Mouse (Mus musculus): ENCODE results near the gene Ghr. TPM values are rescaled to one million over a fixed set of nuclear protein-coding genes. Genes with fewer than 3 reads are reported as not detected.

Ghr gene
- 7.9 and 11.3 TPM in 2 replicates for total RNA-seq (2014; rRNA removed)
- polyA plus RNA-seq (2015; fragmentation: Nextera tagmentation; extraction: Ambion mirVana) = 9.7 and 11.8 TPM in 2 replicates

DNA sequence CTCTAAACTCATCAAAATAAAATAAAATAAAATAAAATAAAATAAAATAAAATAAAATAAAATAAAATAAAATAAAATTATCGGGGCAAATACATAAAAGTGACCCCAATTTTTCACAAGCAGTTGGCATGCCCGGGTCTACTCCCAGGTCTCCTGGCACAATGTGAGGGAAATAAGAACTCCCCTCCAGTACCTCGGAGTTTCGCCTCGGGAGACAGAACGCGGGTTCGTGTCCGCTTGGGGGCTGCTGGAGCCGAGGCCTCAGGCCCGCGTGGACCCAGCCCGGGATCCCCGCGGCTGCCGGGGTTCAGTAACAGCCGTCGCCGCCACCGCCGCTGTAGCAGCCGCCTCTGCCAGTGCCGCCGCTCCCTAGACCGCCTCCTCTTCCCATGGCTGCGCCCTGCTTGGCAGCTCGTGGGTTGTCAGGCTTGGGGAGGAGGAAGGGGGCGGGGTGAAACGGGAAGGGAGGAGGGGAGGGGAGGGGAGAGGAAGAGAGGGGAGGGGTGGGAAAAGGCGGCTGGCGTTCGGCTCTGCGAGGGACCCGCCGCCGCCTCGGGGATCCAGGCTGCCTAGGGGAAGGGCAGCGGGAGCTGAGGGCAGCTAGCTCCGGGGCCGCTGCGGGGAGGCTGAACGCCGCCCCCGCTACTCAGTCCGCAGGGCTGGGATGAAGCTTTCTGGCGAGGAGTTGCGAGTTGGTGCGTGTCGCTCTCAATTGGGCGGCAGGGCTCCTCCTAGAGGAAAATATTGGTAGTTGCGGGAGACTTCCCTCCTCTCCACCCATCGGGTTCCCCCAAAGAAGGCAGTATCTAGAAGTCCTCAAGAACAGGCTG lies at the start of gene Ghr:
Ghr (minus strand) TSS at position 686 of the 830 bp plus-strand sequence.
- Histone ChIP-seq H3K9ac (replicated peaks; ENCODE audit: low read length, poor library complexity, severe bottlenecking) (peak within 1 kb of the TSS; percentile 82), H3K4me2 (ENCODE audit: low read depth, low read length, poor library complexity, severe bottlenecking) (peak within 1 kb of the TSS; percentile 94), H3K9me3 (ENCODE audit: low read length) (no peaks in the 10 kb centered on the region), H3K36me3 (ENCODE audit: insufficient read depth, low read length) (no peaks in the 10 kb centered on the region), H3K27ac (ENCODE audit: low read depth, low read length) (peak within 1 kb of the TSS; percentile 63), H3K4me1 (ENCODE audit: insufficient read depth, low read length) (no peaks in the 10 kb centered on the region), H3K27me3 (ENCODE audit: insufficient read depth, low read length) (no peaks in the 10 kb centered on the region), H3K4me3 (ENCODE audit: low read depth, low read length) (peak within 1 kb of the TSS; percentile 77)
- ATAC-seq (ENCODE audit: low FRiP score) (peak; percentile 94), DNase-seq (ENCODE audit: low spot score) (peak; percentile 92)
- WGBS = under 1% methylated on average over 43 of the region's 52 CpGs
- peak; percentile 82 for TF ChIP-seq CTCF (IDR thresholded peaks at IDR 0.05)

DNA sequence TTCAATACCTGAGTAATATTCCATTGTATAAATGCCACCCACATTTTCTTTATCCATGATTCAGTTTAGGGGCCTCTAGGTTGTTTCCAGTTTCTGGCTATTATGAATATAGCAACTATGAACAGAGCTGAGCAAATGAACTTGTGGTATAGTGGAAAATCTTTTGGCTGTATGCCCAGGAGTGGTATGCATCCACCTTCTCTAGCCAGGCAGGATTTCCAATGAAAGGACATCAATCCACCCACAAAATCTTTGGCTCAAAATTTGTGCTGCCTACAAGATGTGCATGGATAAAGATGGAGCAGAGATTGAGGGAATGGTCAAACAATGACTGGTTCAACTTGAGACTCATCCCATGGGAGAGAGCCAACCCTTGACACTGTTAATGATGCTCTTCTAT lies 39.5 kb upstream of the Ghr start:
- Histone ChIP-seq H3K4me2 (ENCODE audit: low read depth, low read length, poor library complexity, severe bottlenecking) (no peak overlapping the region), H3K4me1 (ENCODE audit: insufficient read depth, low read length) (no peaks in the 10 kb centered on the region), H3K9me3 (ENCODE audit: low read length) (no peaks in the 10 kb centered on the region), H3K36me3 (ENCODE audit: insufficient read depth, low read length) (no peaks in the 10 kb centered on the region), H3K9ac (replicated peaks; ENCODE audit: low read length, poor library complexity, severe bottlenecking) (no peak overlapping the region), H3K4me3 (ENCODE audit: low read depth, low read length) (no peak overlapping the region), H3K27me3 (ENCODE audit: insufficient read depth, low read length) (no peaks in the 10 kb centered on the region), H3K27ac (ENCODE audit: low read depth, low read length) (no peak overlapping the region)
- TF ChIP-seq CTCF (IDR thresholded peaks at IDR 0.05) = no peak
- DNase-seq (ENCODE audit: low spot score) (no peak), ATAC-seq (ENCODE audit: low FRiP score) (no peak)

DNA sequence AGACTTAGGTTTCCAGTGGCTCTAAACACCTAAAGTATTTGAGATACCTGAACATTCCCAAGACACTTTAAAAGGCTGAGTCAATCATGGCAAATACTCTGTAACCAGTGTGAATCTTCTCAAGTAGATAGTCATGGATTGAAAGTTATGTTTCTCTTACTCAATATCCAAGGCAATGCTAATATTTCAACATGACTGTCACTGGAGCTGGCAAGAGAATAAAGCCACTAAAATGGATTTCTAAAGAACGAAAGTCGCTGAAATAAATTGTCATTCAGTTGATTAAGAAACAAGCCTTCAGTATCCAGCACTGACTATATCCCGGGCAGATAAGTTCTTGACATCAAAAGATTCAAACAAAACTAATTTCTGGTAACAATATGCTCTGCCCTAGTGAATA lies 37.1 kb upstream of the Ghr start:
- no peak overlapping the region for H3K27ac ChIP-seq (ENCODE audit: low read depth, low read length)
- no peak for TF ChIP-seq CTCF (IDR thresholded peaks at IDR 0.05)
- H3K27me3 ChIP-seq (ENCODE audit: insufficient read depth, low read length) = no peaks in the 10 kb centered on the region
- no peak overlapping the region for H3K4me2 ChIP-seq (ENCODE audit: low read depth, low read length, poor library complexity, severe bottlenecking)
- no peak overlapping the region for H3K9ac ChIP-seq (replicated peaks; ENCODE audit: low read length, poor library complexity, severe bottlenecking)
- H3K4me1 ChIP-seq (ENCODE audit: insufficient read depth, low read length) = no peaks in the 10 kb centered on the region
- no peak overlapping the region for H3K4me3 ChIP-seq (ENCODE audit: low read depth, low read length)
- no peak for ATAC-seq (ENCODE audit: low FRiP score)
- 89% methylated on average over 3 of the region's 3 CpGs for WGBS
- H3K36me3 ChIP-seq (ENCODE audit: insufficient read depth, low read length) = no peaks in the 10 kb centered on the region
- no peaks in the 10 kb centered on the region for H3K9me3 ChIP-seq (ENCODE audit: low read length)
- no peak for DNase-seq (ENCODE audit: low spot score)

- no peak overlapping the region for H3K4me3 ChIP-seq (ENCODE audit: low read depth, low read length)
- no peaks in the 10 kb centered on the region for H3K9me3 ChIP-seq (ENCODE audit: low read length)
- no peak overlapping the region for H3K27ac ChIP-seq (ENCODE audit: low read depth, low read length)
- no peak for DNase-seq (ENCODE audit: low spot score)
- H3K36me3 ChIP-seq (ENCODE audit: insufficient read depth, low read length) = no peaks in the 10 kb centered on the region
- ATAC-seq (ENCODE audit: low FRiP score) = no peak
- no peaks in the 10 kb centered on the region for H3K4me1 ChIP-seq (ENCODE audit: insufficient read depth, low read length)
- 93% methylated on average over 3 of the region's 3 CpGs for WGBS
- H3K9ac ChIP-seq (replicated peaks; ENCODE audit: low read length, poor library complexity, severe bottlenecking) = no peak overlapping the region
- no peaks in the 10 kb centered on the region for H3K27me3 ChIP-seq (ENCODE audit: insufficient read depth, low read length)
- H3K4me2 ChIP-seq (ENCODE audit: low read depth, low read length, poor library complexity, severe bottlenecking) = no peak overlapping the region
- no peak for TF ChIP-seq CTCF (IDR thresholded peaks at IDR 0.05)
Observed at GRCm38 (mm10) chr15:3618311-3618710, 35.0 kb upstream of the Ghr start.

- Histone ChIP-seq H3K36me3 (ENCODE audit: insufficient read depth, low read length) (no peaks in the 10 kb centered on the region), H3K27ac (ENCODE audit: low read depth, low read length) (no peak overlapping the region), H3K4me1 (ENCODE audit: insufficient read depth, low read length) (no peaks in the 10 kb centered on the region), H3K4me3 (ENCODE audit: low read depth, low read length) (no peak overlapping the region), H3K27me3 (ENCODE audit: insufficient read depth, low read length) (no peaks in the 10 kb centered on the region), H3K9me3 (ENCODE audit: low read length) (no peaks in the 10 kb centered on the region), H3K9ac (replicated peaks; ENCODE audit: low read length, poor library complexity, severe bottlenecking) (no peak overlapping the region), H3K4me2 (ENCODE audit: low read depth, low read length, poor library complexity, severe bottlenecking) (no peak overlapping the region)
- ATAC-seq (ENCODE audit: low FRiP score) (no peak), DNase-seq (ENCODE audit: low spot score) (no peak)
- TF ChIP-seq CTCF (IDR thresholded peaks at IDR 0.05) = no peak
Observed at GRCm38 (mm10) chr15:3611961-3612360, 28.7 kb upstream of the Ghr start.

GRCm38 (mm10) chr15:3607951-3608350 lies 24.7 kb upstream of the Ghr start:
- Histone ChIP-seq H3K36me3 (ENCODE audit: insufficient read depth, low read length) (no peaks in the 10 kb centered on the region), H3K4me1 (ENCODE audit: insufficient read depth, low read length) (no peaks in the 10 kb centered on the region), H3K9me3 (ENCODE audit: low read length) (no peaks in the 10 kb centered on the region), H3K4me2 (ENCODE audit: low read depth, low read length, poor library complexity, severe bottlenecking) (no peak overlapping the region), H3K4me3 (ENCODE audit: low read depth, low read length) (no peak overlapping the region), H3K27ac (ENCODE audit: low read depth, low read length) (no peak overlapping the region), H3K9ac (replicated peaks; ENCODE audit: low read length, poor library complexity, severe bottlenecking) (no peak overlapping the region), H3K27me3 (ENCODE audit: insufficient read depth, low read length) (no peaks in the 10 kb centered on the region)
- no peak for DNase-seq (ENCODE audit: low spot score)
- no peak for ATAC-seq (ENCODE audit: low FRiP score)
- WGBS = 87% methylated on average over 3 of the region's 3 CpGs
- no peak for TF ChIP-seq CTCF (IDR thresholded peaks at IDR 0.05)

Data from midbrain, postnatal 0 days (tissue).